Mouse (Mus musculus) right cerebral cortex, adult 18-20 months (tissue): ENCODE data around the gene Ttc21b.
"Not testable (repeated sequence)": the region's sequence is repeated elsewhere in the genome, so short reads cannot be mapped to it uniquely, and the experiment has no call there.

Source experiments
- DNase-seq: peaks from one replicate; pipeline ENCODE4 v3.0.0; 2022; ENCODE audit warnings: mixed read lengths

The Ttc21b gene

GRCm38 (mm10) chr2:66256220-66257131 is at the start of gene Ttc21b:
TSS of gene Ttc21b (minus strand) at chr2:66256617.
- DNase-seq = peak; percentile 98

- no peak for DNase-seq
Measured at GRCm38 (mm10) chr2:66272551-66272950, 16.1 kb upstream of the Ttc21b start.

GRCm38 (mm10) chr2:66244013-66244412 is 12.4 kb downstream of the Ttc21b start:
- no peak for DNase-seq

DNA sequence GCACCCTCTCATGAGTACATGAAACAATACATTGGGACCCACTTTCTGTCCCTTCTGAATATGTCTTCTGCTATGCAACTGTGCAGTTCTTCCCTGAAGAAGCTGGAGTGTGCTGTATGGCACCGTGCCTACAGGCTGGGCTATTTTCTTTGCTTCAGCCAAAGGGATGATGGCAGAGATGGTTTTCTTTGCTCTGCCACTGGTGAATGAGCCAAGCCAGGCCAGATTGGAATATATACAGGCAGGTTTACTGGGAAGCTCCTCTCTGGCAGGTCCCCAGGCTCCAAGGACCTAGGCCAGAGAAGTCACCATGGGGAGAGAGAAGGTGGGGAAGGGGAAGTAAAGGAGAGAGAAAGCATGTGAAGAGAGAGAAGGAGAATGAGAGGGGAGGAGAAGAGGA is 16.1 kb downstream of the Ttc21b start:
- no peak for DNase-seq

- DNase-seq = no peak
Measured at GRCm38 (mm10) chr2:66238886-66239285, 17.5 kb downstream of the Ttc21b start.

DNA sequence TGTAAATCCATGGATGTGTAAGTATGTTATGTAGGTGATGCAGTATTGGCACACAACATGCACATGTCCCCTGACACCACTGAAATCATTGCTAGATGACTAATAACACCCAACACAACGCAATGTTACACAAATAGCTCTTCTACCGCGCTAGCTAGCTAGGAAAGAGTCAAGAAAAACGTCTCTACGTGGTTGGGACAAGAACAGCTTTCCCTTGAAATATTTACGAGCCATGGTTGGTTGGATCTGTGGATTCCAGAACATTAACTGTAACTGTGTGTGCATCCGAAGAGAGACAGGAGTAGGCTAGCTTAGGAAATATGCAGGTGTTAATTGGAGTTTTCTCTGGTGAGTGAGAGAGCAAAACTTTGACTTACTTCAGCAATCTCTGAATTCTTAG is 35.5 kb downstream of the Ttc21b start:
- DNase-seq = no peak

GRCm38 (mm10) chr2:66209875-66210274 is 46.5 kb downstream of the Ttc21b start:
- DNase-seq = no peak

DNA sequence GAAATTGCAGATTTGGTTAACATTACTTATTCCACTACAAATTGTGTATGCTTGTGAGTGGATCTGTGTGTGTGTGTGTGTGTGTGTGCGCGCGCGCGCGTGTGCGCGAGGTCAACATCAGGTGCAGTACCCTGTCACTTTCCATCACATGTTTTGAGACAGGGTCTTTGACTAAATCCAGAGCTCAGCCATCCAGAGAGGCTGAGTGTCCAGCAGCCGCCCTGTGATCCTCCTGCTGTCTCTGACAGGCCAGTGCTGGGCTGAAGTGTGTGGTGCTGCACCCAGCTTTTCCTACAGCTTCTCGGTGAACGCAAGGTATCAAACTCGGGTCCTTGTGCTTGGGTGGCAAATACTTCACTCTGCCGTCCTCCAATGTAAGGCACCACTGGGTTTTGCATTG is 47.1 kb downstream of the Ttc21b start:
- DNase-seq = no peak

DNA sequence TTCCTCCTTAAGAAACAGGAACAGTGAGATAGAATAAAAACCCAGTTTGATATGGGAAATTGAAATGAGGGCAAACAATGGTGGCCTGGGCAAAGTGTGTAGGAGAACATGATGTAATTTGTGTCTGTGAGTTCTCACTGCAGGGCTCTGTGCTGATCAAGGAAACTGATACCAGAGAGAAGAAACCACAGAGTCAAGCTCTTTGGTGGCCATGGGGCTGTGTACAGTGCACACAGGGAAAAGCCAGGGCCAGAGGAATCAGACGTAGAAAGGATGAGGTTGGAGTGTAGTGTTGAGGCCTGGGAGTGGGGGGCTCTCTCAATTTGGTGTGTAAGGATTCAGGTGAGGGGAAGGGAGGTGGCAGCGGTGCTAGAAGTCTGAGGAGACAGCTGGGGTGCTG is 49.6 kb downstream of the Ttc21b start:
- no peak for DNase-seq

DNA sequence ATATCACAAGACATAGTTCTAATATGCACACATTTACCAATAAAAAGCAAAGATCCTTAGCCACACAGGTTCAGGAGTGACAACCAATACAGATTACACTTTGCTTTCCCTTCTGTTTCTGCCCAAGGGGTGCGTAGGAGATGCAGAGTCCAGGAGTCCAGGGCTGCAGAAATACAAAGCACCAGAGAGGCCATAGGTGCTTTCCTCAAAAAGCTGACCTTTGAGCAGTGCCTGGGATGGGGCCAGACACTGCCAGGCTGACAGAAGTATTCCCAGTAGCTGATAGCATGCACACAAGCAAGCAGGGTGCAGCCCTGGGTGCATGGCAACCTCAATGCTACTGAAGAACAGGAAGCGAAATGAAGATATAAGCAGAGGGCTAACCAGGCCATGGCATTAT is 52.2 kb downstream of the Ttc21b start:
- no peak for DNase-seq

DNA sequence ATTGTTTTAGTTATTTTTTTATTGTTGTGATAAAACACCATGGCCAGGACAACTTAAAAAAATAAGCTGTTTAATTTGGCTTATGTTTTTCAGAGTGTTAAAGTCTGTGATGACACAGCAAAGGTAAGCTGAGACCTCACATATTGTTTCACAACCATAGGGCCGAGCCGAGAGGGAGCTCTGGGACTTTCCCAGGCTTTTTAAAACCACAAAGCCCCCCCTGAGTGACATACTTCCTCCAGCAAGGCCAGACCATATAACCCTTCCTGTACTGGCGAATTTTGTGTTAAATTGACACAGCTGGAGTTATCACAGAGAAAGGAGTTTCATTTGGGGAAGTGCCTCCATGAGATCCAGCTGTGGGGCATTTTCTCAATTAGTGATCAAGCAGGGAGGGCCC is 56.2 kb downstream of the Ttc21b start:
- no peak for DNase-seq

DNA sequence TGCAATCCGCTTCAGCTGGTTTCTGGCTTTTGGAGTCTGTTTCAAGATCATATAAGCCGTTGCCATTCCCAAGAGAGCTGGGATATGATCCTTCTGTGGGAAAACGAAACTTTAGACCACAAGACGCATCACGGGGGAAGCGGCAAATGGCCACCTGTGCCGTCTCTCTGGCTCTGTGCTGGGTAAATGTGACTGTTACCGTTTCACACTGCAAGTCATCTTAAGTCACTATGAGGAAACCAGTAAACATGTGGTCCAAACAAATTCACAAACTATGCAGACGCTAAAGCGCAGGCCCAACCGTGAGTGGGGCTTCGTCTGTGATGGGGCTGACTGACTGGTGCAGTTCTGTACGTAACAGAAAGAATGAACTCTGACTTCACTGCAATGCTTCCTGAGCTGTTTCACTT is 64.7 kb downstream of the Ttc21b start:
- no peak for DNase-seq

- no peak for DNase-seq
Measured at GRCm38 (mm10) chr2:66190157-66190556, 66.3 kb downstream of the Ttc21b start.

- not testable (repeated sequence) for DNase-seq
Measured at GRCm38 (mm10) chr2:66189197-66189596, 67.2 kb downstream of the Ttc21b start.

GRCm38 (mm10) chr2:66187520-66187919 is 68.9 kb downstream of the Ttc21b start:
- DNase-seq = no peak

GRCm38 (mm10) chr2:66184431-66185164 is 71.8 kb downstream of the Ttc21b start:
- no peak for DNase-seq

DNA sequence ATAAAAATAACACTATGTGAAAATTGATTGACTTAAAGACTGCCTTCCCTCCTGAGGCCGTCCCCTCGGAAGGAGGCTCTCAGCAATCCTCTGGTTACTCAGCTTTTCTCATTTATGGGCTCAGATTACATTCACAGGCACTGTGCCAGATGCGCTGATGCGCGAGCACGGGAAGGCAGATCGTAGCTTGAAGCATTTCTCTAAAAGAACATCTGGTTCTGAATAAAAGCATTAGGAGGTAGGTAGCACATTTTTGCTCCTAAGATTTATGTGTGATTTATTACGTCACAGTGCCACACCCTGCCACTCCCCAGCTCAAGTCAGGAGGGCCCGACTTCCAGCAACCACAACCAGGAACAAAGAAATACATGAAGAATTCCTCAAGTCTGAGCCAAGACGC is 76.1 kb downstream of the Ttc21b start:
- DNase-seq = no peak

DNA sequence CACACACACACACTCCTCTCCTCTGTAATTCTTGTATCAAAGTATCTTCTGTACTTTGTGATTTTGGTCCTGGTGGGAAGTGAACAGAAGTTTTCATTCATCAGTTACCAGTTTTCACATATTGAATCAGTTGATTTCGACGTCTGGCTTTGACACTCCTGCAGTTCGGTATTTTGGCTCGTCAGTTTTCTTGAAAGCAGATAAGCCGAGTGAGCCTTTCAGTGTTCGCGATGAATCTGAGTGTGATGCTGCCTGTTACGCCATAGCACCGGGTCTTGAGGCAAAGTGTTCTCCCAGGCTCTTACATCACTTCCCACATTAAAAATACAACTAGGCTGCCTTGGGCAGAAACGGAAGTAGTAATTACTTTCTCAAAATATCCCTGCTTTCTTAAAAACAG is 76.6 kb downstream of the Ttc21b start:
- DNase-seq = no peak

GRCm38 (mm10) chr2:66178848-66179215 is 77.6 kb downstream of the Ttc21b start:
- DNase-seq = no peak

DNA sequence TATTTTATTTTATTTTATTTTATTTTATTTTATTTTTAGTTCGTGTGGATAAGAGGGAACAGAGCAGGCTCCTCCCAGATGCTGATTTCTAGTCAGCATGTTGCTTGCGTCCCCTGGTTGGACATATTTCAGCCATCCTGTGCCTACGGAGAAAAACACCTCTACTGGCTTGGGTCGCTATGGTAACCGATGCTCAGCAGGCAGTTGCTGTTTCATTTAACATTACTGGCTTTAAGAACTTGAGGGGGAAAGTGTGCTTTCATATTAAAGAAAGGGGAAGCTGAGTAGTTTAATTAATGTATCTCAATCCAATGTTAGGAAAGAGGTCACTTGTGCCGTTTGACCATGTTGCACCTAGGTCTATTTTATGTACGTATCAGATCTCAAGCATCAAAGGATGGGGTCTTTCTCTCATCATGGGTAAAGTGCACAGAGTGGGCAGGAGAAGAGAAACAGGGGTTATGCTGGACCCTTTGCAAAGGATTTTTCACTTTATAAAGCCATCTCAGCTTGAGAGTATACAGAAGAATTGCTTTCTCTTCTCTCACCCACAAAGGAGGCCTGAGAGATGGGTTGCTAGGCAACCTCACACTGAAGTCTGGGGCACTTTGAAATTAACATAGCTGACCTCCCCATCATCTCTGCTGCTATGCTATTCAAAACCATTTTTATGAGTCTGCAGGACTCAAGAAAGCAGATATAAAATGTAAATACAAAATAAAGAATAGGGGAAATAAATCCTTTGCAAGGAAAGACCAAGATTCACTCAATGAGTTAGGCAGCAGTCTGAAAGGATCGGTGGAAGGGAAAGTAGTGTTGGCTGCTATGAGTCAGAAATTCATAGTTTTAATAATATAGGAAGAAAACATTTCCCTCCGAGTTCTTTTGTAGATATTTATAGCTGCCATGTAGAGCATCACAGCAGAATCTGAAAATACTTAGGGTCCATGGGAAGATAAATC is 78.2 kb downstream of the Ttc21b start:
- peak; percentile 60 for DNase-seq

- no peak for DNase-seq
Measured at GRCm38 (mm10) chr2:66177017-66177416, 79.4 kb downstream of the Ttc21b start.

DNA sequence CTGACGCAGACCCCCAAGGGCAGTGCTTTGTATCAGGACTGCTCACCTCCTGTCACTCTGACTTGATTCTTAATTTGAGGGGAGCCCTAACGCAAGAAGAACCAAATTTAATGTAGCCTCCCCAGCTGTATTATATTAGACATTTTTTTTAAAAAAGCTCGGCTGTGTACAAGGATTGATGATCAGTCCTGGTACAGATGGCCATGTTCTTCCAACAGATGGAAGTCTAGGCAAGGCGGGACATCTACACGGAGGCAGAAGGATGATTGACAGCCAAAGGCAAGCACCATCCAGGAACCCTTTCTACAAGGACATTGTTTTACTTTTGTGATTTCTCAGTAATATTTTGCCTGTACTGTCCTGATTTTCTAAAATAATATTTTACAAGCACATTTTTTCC is 83.3 kb downstream of the Ttc21b start:
- DNase-seq = no peak

- DNase-seq = no peak
Measured at GRCm38 (mm10) chr2:66171643-66172042, 84.8 kb downstream of the Ttc21b start.
